Mouse (Mus musculus): ENCODE measurements around the gene Kcnj6.

- TF ChIP-seq POLR2A (IDR thresholded peaks at IDR 0.05; ENCODE audit: insufficient read length, low read depth) = no peak
- no peak for TF ChIP-seq TCF3 (IDR thresholded peaks at IDR 0.05; ENCODE audit: insufficient read length, low read depth)
- TF ChIP-seq E2F4 (IDR thresholded peaks at IDR 0.05; ENCODE audit: insufficient read depth) = no peak
- TF ChIP-seq POLR2AphosphoS2 (IDR thresholded peaks at IDR 0.05; ENCODE audit: insufficient read length, low read depth) = no peak
- no peak for TF ChIP-seq CEBPB (IDR thresholded peaks at IDR 0.05; ENCODE audit: insufficient read depth, poor library complexity, severe bottlenecking)
- TF ChIP-seq TCF12 (IDR thresholded peaks at IDR 0.05; ENCODE audit: insufficient read depth, poor library complexity, severe bottlenecking) = no peak
- TF ChIP-seq USF1 (IDR thresholded peaks at IDR 0.05; ENCODE audit: low read depth) = no peak
- TF ChIP-seq MAX (IDR thresholded peaks at IDR 0.05; ENCODE audit: low read depth) = no peak
- TF ChIP-seq MYOD1 (IDR thresholded peaks at IDR 0.05; ENCODE audit: control insufficient read depth in 1 of 3, insufficient read length in 2 of 3, low read depth in 2 of 3) = no peak
- TF ChIP-seq REST (IDR thresholded peaks at IDR 0.05; ENCODE audit: insufficient read depth, insufficient read length) = no peak
These were observed 18.0 kb downstream of the Kcnj6 start for GRCm38 (mm10) chr16:94979499-94979898.

All from myocyte (in vitro differentiated cells).